Mouse (Mus musculus): Measurements from ENCODE around the gene Rpusd4. TPM values are rescaled to one million over a fixed set of nuclear protein-coding genes. Genes with fewer than 3 reads are reported as not detected.
A peak's percentile ranks its signal among the peaks of the same experiment; 100 is the strongest.

Rpusd4 gene
- polyA plus RNA-seq, 1 experiment from 2014 or later = 26.7 TPM

GRCm38 (mm10) chr9:35317233-35317980 is 49.7 kb downstream of the Rpusd4 start:
- H3K4me2 ChIP-seq (ENCODE audit: low read depth, low read length, severe bottlenecking) = no peak overlapping the region
- DNase-seq (ENCODE audit: low spot score) (no peak), ATAC-seq (replicated peaks; ENCODE audit: low FRiP score) (no peak)
- 35% methylated on average over 9 of the region's 9 CpGs for WGBS
- no peak overlapping the region for H3K4me3 ChIP-seq (ENCODE audit: low read depth, low read length)
- H3K4me1 ChIP-seq (replicated peaks; ENCODE audit: control insufficient read depth, insufficient read depth, low read length) = peaks cover 24% of the 10 kb centered on the region
- no peaks in the 10 kb centered on the region for H3K36me3 ChIP-seq (ENCODE audit: control insufficient read depth, insufficient read depth, low read length)
- no peak overlapping the region for H3K9ac ChIP-seq (ENCODE audit: low read length)
- peaks cover 13% of the 10 kb centered on the region; the same call in 1 of the 2 replicates for H3K27me3 ChIP-seq (ENCODE audit: control insufficient read depth, insufficient read depth, low read length)
- H3K27ac ChIP-seq (ENCODE audit: low read depth, low read length) = 0 out of 2 replicates have a peak overlapping the region, but pooled peaks have one; percentile 18
- no peaks in the 10 kb centered on the region for H3K9me3 ChIP-seq (ENCODE audit: control insufficient read depth, low read length)

GRCm38 (mm10) chr9:35318537-35319172 is 51.0 kb downstream of the Rpusd4 start:
- 0 out of 2 replicates have a peak overlapping the region, but pooled peaks have one; percentile 27 for H3K27ac ChIP-seq (ENCODE audit: low read depth, low read length)
- no peak overlapping the region for H3K9ac ChIP-seq (ENCODE audit: low read length)
- H3K36me3 ChIP-seq (ENCODE audit: control insufficient read depth, insufficient read depth, low read length) = no peaks in the 10 kb centered on the region
- WGBS = 23% methylated on average over 9 of the region's 9 CpGs
- peaks cover 22% of the 10 kb centered on the region for H3K4me1 ChIP-seq (replicated peaks; ENCODE audit: control insufficient read depth, insufficient read depth, low read length)
- peak; percentile 19; the same call in 1 of the 2 replicates for ATAC-seq (replicated peaks; ENCODE audit: low FRiP score)
- peaks cover 13% of the 10 kb centered on the region for H3K27me3 ChIP-seq (ENCODE audit: control insufficient read depth, insufficient read depth, low read length)
- no peak overlapping the region for H3K4me3 ChIP-seq (ENCODE audit: low read depth, low read length)
- H3K4me2 ChIP-seq (ENCODE audit: low read depth, low read length, severe bottlenecking) = no peak overlapping the region
- H3K9me3 ChIP-seq (ENCODE audit: control insufficient read depth, low read length) = no peaks in the 10 kb centered on the region
- peak; percentile 58 for DNase-seq (ENCODE audit: low spot score)

DNA sequence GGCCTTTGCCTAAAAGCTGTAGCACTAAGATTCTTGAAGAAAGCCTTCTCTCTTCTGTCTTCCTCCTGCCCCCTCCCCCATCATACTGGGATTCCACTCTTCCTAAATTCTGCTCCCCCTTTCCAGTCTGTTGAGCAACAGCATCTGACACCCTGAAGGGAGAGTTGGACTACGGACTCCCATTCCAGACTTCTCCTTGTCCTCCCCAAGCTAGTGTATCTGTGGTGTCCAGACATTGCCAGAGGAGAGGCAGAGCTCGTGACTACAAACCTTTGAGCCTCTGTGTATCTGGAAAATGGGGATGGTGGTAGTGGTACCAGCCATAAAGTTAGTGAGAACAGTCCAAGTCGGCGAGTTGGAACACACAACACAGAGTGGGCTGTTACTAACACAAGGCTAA is 52.6 kb downstream of the Rpusd4 start:
- H3K36me3 ChIP-seq (ENCODE audit: control insufficient read depth, insufficient read depth, low read length) = no peaks in the 10 kb centered on the region
- H3K9ac ChIP-seq (ENCODE audit: low read length) = no peak overlapping the region
- H3K27ac ChIP-seq (ENCODE audit: low read depth, low read length) = no peak overlapping the region
- H3K4me1 ChIP-seq (replicated peaks; ENCODE audit: control insufficient read depth, insufficient read depth, low read length) = peaks cover 18% of the 10 kb centered on the region; the same call in 1 of the 2 replicates
- WGBS = 86% methylated on average over 4 of the region's 4 CpGs
- no peak overlapping the region for H3K4me2 ChIP-seq (ENCODE audit: low read depth, low read length, severe bottlenecking)
- no peaks in the 10 kb centered on the region for H3K9me3 ChIP-seq (ENCODE audit: control insufficient read depth, low read length)
- peaks cover 21% of the 10 kb centered on the region for H3K27me3 ChIP-seq (ENCODE audit: control insufficient read depth, insufficient read depth, low read length)
- DNase-seq (ENCODE audit: low spot score) (peak; percentile 33), ATAC-seq (replicated peaks; ENCODE audit: low FRiP score) (no peak)
- no peak overlapping the region for H3K4me3 ChIP-seq (ENCODE audit: low read depth, low read length)

DNA sequence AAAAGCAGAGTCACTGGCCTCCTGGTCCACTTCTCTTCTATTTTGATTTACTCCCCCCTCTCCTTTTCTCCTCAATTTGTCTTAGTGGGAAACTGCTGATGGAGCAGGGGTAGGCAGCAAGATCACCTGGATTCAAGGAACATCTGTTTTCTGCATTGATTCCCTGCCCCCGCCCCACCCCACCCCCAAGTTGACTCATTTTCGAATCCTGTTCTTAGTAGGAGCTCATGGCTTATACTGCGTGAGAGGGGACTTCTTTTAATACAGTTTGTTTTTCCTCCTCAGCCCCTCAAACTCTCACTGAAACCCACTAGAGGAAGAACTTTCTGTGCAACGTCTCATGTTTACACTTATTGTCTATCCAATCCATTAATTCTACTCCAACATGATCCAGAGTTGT is 56.3 kb downstream of the Rpusd4 start:
- Histone ChIP-seq H3K4me3 (ENCODE audit: low read depth, low read length) (no peak overlapping the region), H3K4me2 (ENCODE audit: low read depth, low read length, severe bottlenecking) (no peak overlapping the region), H3K27me3 (ENCODE audit: control insufficient read depth, insufficient read depth, low read length) (peaks cover 29% of the 10 kb centered on the region), H3K9ac (ENCODE audit: low read length) (no peak overlapping the region), H3K27ac (ENCODE audit: low read depth, low read length) (no peak overlapping the region), H3K9me3 (ENCODE audit: control insufficient read depth, low read length) (no peaks in the 10 kb centered on the region), H3K36me3 (ENCODE audit: control insufficient read depth, insufficient read depth, low read length) (no peaks in the 10 kb centered on the region), H3K4me1 (replicated peaks; ENCODE audit: control insufficient read depth, insufficient read depth, low read length) (peaks cover 5% of the 10 kb centered on the region; the same call in 1 of the 2 replicates)
- 72% methylated on average over 4 of the region's 4 CpGs for WGBS
- ATAC-seq (replicated peaks; ENCODE audit: low FRiP score) = no peak
- no peak for DNase-seq (ENCODE audit: low spot score)

DNA sequence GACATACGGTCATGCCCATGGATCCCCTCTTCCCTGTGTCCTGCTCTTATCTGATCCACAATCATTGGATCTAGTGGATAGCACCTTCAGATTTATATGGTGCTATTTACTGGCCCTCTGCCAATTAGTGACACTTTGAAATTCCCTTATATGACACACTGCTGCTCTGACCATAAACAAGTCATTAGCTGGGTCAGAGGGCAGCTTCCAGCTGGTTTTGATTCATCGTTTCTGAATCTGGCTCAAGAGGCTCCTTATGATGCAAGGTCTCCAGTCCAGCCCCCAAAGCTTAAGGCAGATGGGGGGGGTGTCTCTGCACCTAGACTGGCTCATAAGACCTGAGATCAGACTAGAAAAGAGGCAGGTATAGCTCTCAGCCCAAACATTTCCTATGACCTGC is 56.9 kb downstream of the Rpusd4 start:
- Histone ChIP-seq H3K4me3 (ENCODE audit: low read depth, low read length) (no peak overlapping the region), H3K36me3 (ENCODE audit: control insufficient read depth, insufficient read depth, low read length) (no peaks in the 10 kb centered on the region), H3K9me3 (ENCODE audit: control insufficient read depth, low read length) (no peaks in the 10 kb centered on the region), H3K27ac (ENCODE audit: low read depth, low read length) (no peak overlapping the region), H3K4me2 (ENCODE audit: low read depth, low read length, severe bottlenecking) (no peak overlapping the region), H3K9ac (ENCODE audit: low read length) (no peak overlapping the region), H3K27me3 (ENCODE audit: control insufficient read depth, insufficient read depth, low read length) (peaks cover 32% of the 10 kb centered on the region), H3K4me1 (replicated peaks; ENCODE audit: control insufficient read depth, insufficient read depth, low read length) (peaks cover 5% of the 10 kb centered on the region; the same call in 1 of the 2 replicates)
- 42% methylated on average over 2 of the region's 2 CpGs for WGBS
- DNase-seq (ENCODE audit: low spot score) (no peak), ATAC-seq (replicated peaks; ENCODE audit: low FRiP score) (no peak)

DNA sequence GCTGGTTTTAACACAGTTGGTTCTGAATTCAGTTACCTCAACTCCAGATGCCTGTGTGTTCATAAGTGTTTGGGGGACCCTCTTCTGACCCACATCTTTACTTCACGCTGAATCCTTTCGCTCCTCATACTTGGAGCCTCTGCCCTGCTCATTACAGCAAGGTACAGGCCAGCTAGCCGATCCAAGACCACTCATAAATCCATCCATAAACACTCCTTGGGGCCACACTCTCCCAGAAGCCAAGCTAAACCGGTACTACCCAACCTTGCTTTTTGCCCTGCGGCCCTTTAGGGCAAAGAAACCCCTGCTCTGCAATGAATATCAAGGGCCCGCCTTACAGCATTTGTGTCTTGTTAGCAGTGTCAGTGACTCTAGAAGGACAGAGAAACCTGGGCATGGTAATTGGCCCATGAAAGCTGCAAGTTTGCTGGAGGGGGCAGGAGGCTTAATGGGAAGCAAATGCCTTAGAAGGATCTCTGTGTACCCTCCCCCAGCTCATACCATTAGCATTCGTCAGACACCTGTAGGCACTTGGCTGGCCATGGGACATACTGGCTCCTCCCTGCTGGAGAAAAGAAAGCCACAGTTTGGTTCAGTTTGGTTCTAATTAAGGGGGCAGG is 59.1 kb downstream of the Rpusd4 start:
- DNase-seq (ENCODE audit: low spot score) = peak; percentile 62
- Histone ChIP-seq H3K4me3 (ENCODE audit: low read depth, low read length) (no peak overlapping the region), H3K9ac (ENCODE audit: low read length) (no peak overlapping the region), H3K4me2 (ENCODE audit: low read depth, low read length, severe bottlenecking) (no peak overlapping the region), H3K4me1 (replicated peaks; ENCODE audit: control insufficient read depth, insufficient read depth, low read length) (peaks cover 21% of the 10 kb centered on the region), H3K9me3 (ENCODE audit: control insufficient read depth, low read length) (no peaks in the 10 kb centered on the region), H3K36me3 (ENCODE audit: control insufficient read depth, insufficient read depth, low read length) (no peaks in the 10 kb centered on the region), H3K27ac (ENCODE audit: low read depth, low read length) (peak overlapping the region; percentile 68; the same call in 1 of the 2 replicates), H3K27me3 (ENCODE audit: control insufficient read depth, insufficient read depth, low read length) (peaks cover 38% of the 10 kb centered on the region)
- 46% methylated on average over 7 of the region's 7 CpGs for WGBS
- peak; percentile 36; the same call in 1 of the 2 replicates for ATAC-seq (replicated peaks; ENCODE audit: low FRiP score)

Other genes starting within 250 kb of the Rpusd4 start
- 13.3 and 14.4 TPM in 2 replicates for gene St3gal4, start 148.6 kb upstream of the Rpusd4 start, polyA plus RNA-seq (2014; fragmentation: Nextera tagmentation; extraction: Ambion mirVana)
- gene Dcps, start 91.8 kb upstream of the Rpusd4 start, polyA plus RNA-seq (2014; fragmentation: Nextera tagmentation; extraction: Ambion mirVana) = 104 and 113 TPM in 2 replicates
- gene Srpr, start 67.7 kb upstream of the Rpusd4 start, polyA plus RNA-seq (2014; fragmentation: Nextera tagmentation; extraction: Ambion mirVana) = 89.2 and 91.3 TPM in 2 replicates
- 17.1 and 17.3 TPM in 2 replicates for gene Tirap, start 67.6 kb upstream of the Rpusd4 start, polyA plus RNA-seq (2014; fragmentation: Nextera tagmentation; extraction: Ambion mirVana)
- 45.5 and 49.2 TPM in 2 replicates for gene Foxred1, start 56.8 kb upstream of the Rpusd4 start, polyA plus RNA-seq (2014; fragmentation: Nextera tagmentation; extraction: Ambion mirVana)
- 68.9 and 75.4 TPM in 2 replicates for gene Fam118b, start 60 bp upstream of the Rpusd4 start, polyA plus RNA-seq (2014; fragmentation: Nextera tagmentation; extraction: Ambion mirVana)
- gene Cdon, start 153.3 kb downstream of the Rpusd4 start, polyA plus RNA-seq (2014; fragmentation: Nextera tagmentation; extraction: Ambion mirVana) = 16.4 and 17.2 TPM in 2 replicates

All from forebrain, embryonic 11.5 days (tissue).